Mouse (Mus musculus) cortical plate, adult 2 months (tissue): ENCODE measurements at regions not wholly inside any gene's neighbourhood (a gene's known extent, or its start where the extent isn't known, plus 50 kb on each side); places are given as distances from the start of the nearest gene placed in this dataset.

Experiments used
- H3K27ac ChIP-seq: fragments of 200-500 bp; 2 replicates; pipeline ENCODE4 v1.5.1; 2012; ENCODE audit warnings: low read length, control low read depth, inconsistent platforms; ENCODE audit not compliant: insufficient read depth
- H3K4me1 ChIP-seq: fragments of 200-500 bp; 2 replicates; pipeline ENCODE4 v1.6.1; 2011; ENCODE audit warnings: low read length; ENCODE audit not compliant: control insufficient read depth, insufficient read depth
- H3K4me3 ChIP-seq: fragments of 200-500 bp; 2 replicates; pipeline ENCODE4 v1.5.1; 2011; ENCODE audit warnings: mild to moderate bottlenecking, low read length, control low read depth; ENCODE audit not compliant: insufficient read depth
- CTCF ChIP-seq: fragments of 200-500 bp; IDR thresholded peaks from 2 replicates; pipeline ENCODE4 v1.5.1; 2011; ENCODE audit warnings: mild to moderate bottlenecking, control low read depth, low read length; ENCODE audit not compliant: insufficient read depth; ENCODE audit errors: extremely low read depth
- POLR2A ChIP-seq: fragments of 200-500 bp; IDR thresholded peaks from 2 replicates; pipeline ENCODE4 v1.6.1; 2011; ENCODE audit warnings: mild to moderate bottlenecking, low read length, control low read depth; ENCODE audit not compliant: insufficient read depth; ENCODE audit errors: extremely low read depth

GRCm38 (mm10) chr13:35522272-35522671 is 137.4 kb upstream of the Cdyl start:
- no peaks in the 10 kb centered on the region for H3K4me1 ChIP-seq
- H3K27ac ChIP-seq = no peak overlapping the region
- TF ChIP-seq POLR2A (no peak), CTCF (no peak)
- no peak overlapping the region for H3K4me3 ChIP-seq

DNA sequence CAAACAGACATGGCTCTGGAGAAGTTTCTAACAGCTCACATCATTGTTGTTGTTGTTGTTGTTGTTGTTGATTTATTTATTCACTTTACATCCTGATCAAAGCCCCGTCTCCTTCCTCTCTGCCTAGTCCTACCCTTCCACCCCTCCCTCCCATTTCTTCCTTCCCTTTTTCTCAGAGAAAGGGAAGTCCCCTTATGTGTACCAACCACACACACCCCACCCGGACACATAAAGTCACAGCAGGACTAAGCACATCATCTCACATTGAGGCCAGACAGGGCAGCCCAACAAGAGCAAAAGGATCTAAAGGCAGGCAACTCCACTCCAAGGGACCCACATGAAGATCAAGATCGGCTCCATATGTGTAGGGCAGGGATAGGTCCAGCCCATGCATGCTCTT is 130.1 kb upstream of the Cdyl start:
- H3K27ac ChIP-seq = no peak overlapping the region
- H3K4me3 ChIP-seq = no peak overlapping the region
- TF ChIP-seq CTCF = no peak
- no peak for TF ChIP-seq POLR2A
- no peaks in the 10 kb centered on the region for H3K4me1 ChIP-seq

DNA sequence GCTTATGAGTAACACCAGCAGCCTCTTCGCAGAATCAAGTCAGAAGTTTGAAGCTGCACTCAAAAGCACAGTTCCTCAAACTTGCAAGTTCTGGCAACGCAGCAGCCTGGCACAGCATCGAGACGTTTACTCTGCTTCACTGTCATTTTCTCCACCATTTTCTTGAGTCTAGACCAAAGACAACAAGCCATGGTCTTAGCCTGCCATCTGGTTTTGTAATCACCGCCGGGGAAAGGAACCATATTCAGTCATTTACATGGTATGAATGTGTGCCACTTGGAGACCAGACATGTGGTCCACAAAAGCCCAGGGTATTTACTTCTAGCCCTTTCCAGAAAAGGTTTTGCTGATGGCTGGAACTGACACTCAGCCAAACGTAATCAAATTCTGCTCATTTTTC is 122.5 kb upstream of the Cdyl start:
- Histone ChIP-seq H3K27ac (no peak overlapping the region), H3K4me3 (no peak overlapping the region), H3K4me1 (no peaks in the 10 kb centered on the region)
- TF ChIP-seq POLR2A (no peak), CTCF (no peak)

DNA sequence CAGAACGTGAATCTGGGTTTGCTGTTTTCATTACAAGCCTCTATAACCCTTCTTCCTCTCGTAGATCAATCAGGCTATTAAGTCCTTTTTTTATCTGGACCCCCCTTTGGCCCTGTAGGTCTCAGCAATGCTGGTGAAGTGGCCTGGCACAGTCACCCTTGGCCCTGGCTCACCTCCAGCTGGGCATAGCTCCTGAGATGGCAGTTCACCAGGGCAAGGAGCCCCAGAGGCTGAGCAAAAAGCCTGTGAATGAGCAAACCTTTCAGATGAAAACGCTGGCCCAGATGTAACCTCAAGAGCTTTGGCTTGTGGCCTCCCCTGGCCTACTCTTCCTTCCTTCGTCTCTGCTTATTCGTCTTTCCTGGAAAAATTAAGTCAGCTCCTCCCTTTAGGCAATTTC is 121.7 kb upstream of the Cdyl start:
- Histone ChIP-seq H3K27ac (no peak overlapping the region), H3K4me1 (no peaks in the 10 kb centered on the region), H3K4me3 (no peak overlapping the region)
- no peak for TF ChIP-seq CTCF
- no peak for TF ChIP-seq POLR2A

DNA sequence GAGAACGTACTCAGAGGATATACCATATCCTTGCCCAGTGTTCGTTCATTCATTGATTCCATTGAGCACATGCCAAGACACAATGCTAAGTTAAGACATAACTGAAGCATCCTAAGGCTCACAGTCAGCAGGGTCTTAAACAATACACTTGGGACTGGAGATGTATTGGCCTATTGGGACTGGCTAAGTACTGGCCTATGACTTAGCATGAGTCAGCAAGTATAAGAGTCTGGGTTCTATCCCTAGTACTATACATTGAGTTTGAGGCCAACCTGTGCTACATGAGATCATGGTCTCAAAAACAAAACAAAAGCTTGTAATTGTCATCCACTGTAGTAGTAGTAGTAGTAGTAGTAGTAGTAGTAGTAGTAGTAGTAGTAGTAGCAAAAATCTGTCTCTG is 119.2 kb upstream of the Cdyl start:
- H3K27ac ChIP-seq = no peak overlapping the region
- TF ChIP-seq POLR2A (no peak), CTCF (no peak)
- H3K4me3 ChIP-seq = no peak overlapping the region

GRCm38 (mm10) chr13:35541053-35541452 is 118.6 kb upstream of the Cdyl start:
- TF ChIP-seq POLR2A (no peak), CTCF (no peak)
- Histone ChIP-seq H3K27ac (no peak overlapping the region), H3K4me3 (no peak overlapping the region), H3K4me1 (no peaks in the 10 kb centered on the region)

More for the DNA sequence above, 119.2 kb upstream of the Cdyl start:
- H3K4me1 ChIP-seq = no peaks in the 10 kb centered on the region

DNA sequence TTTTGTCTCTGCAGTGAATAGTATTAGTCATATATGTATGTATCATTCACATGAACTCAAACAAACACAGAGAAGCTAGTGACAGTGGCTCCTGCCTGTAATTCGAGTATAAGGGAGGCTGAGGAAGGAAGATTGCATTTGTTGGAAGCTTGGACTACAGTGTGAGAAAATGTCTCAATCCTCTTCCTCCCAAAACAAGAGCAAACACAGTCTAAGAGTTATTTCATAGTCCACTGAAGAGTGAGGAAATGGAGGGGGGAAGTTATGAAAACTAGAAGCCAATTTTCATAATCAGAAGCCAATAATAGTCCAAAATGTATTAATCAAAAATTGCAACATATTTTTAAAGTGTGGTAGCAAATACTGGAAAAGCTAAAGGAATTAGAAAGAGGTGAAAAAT is 95.6 kb upstream of the Cdyl start:
- no peak overlapping the region for H3K27ac ChIP-seq
- no peaks in the 10 kb centered on the region for H3K4me1 ChIP-seq
- no peak overlapping the region for H3K4me3 ChIP-seq
- no peak for TF ChIP-seq CTCF
- TF ChIP-seq POLR2A = no peak

DNA sequence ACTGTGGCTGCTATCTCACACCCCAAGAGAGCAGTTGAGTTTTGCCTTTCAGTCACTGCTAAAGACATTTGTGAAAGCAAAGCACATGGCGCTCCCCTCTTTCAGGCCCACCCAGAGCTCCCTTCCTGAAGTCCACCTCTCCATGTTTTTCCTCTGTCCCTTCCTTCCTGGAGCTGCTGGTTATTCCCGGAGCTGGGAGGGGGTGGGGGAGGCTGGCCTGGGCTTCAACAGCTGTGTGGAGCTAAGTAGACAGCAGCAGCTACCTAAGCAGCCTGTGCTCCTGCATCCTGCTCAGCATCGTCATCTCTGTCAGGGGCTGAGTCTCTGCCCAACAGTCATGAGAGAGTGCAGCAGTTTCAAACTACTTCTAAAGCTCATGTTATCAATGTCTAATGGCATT is 78.0 kb upstream of the Cdyl start:
- Histone ChIP-seq H3K27ac (no peak overlapping the region), H3K4me3 (no peak overlapping the region), H3K4me1 (no peaks in the 10 kb centered on the region)
- no peak for TF ChIP-seq POLR2A
- TF ChIP-seq CTCF = no peak

DNA sequence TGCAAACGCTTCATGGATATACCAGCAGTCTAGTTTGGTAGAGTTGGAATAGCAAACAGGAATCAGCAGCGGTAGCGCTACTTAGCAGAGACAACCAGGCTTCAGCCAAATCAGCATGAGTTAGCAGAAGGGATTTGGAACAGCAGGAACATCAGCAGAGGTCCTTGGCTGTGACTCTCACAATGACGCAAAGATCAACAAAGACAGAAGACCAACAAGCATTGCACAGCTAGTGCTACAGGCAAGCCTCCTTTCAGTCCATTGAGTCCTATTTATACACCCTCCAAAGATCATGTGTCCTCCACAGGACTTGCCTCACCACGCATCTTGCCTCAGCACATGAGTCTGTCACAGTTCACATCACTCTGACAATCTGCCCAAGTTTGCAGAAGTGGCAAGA is 61.6 kb upstream of the Cdyl start:
- Histone ChIP-seq H3K27ac (no peak overlapping the region), H3K4me3 (no peak overlapping the region), H3K4me1 (no peaks in the 10 kb centered on the region)
- TF ChIP-seq CTCF (no peak), POLR2A (no peak)

DNA sequence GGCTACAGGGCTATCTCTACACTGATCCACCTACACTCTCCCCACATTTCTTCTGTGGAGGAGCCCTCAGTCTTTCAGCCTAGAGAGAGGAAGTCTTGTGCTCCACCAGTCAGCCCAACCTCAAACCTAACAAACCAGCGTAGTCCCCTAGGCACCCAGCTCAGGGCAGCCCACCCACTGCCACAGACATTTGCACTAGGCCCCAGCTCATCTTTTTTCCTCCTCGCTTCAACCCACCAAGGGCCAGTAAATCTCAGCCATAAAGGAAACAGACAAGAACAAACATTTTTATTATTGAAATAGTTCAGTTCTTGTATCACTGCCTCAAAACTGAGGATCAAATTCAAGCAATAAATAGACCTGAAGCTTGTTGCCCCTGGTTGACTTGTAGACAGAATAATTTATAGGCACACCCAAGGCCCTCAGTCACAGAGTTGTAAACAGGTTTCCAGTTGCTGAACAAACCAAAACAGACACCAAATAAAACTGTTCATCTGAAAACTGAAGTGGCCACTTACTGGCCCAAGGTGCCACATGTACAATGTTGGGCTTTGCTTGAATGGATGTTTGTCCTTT is 58.0 kb upstream of the Cdyl start:
- H3K27ac ChIP-seq = no peak overlapping the region

More for the DNA sequence above, 58.0 kb upstream of the Cdyl start:
- TF ChIP-seq CTCF = no peak
- no peak for TF ChIP-seq POLR2A
- Histone ChIP-seq H3K4me3 (no peak overlapping the region), H3K4me1 (no peaks in the 10 kb centered on the region)
